Mouse (Mus musculus) liver, embryonic 13.5 days (tissue): ENCODE data around the gene Adamts18. TPM values are rescaled to one million over a fixed set of nuclear protein-coding genes. Genes with fewer than 3 reads are reported as not detected.

Source experiments
- ATAC-seq: fragments of 200-750 bp; cut with Nextera tagmentation; 2 replicates; pipeline ENCODE4 v1.8.0; 2017; ENCODE audit warnings: low read depth, mild to moderate bottlenecking, moderate number of reproducible peaks, moderate library complexity
- DNase-seq: peaks from one replicate; pipeline ENCODE4 v3.0.0; 2022
- H3K27ac ChIP-seq: fragments of 300-500 bp; sonication (generic); 2 replicates; pipeline ENCODE4 v1.5.1; 2015; ENCODE audit warnings: moderate library complexity, mild to moderate bottlenecking, inconsistent platforms
- H3K27me3 ChIP-seq: fragments of 300-500 bp; sonication (generic); 2 replicates; pipeline ENCODE4 v1.6.1; 2015; ENCODE audit warnings: mild to moderate bottlenecking, inconsistent platforms
- H3K36me3 ChIP-seq: fragments of 300-500 bp; sonication (generic); 2 replicates; pipeline ENCODE4 v1.6.1; 2015; ENCODE audit warnings: mild to moderate bottlenecking, inconsistent platforms
- H3K4me1 ChIP-seq: fragments of 300-500 bp; sonication (generic); replicated peaks from 2 replicates; pipeline ENCODE4 v1.6.1; 2015; ENCODE audit warnings: inconsistent platforms
- H3K4me2 ChIP-seq: fragments of 300-500 bp; sonication (generic); 2 replicates; pipeline ENCODE4 v1.6.1; 2015; ENCODE audit warnings: inconsistent platforms, mild to moderate bottlenecking, moderate library complexity
- H3K4me3 ChIP-seq: fragments of 300-500 bp; sonication (generic); replicated peaks from 2 replicates; pipeline ENCODE4 v1.5.1; 2015; ENCODE audit warnings: mild to moderate bottlenecking, inconsistent platforms
- H3K9ac ChIP-seq: fragments of 300-500 bp; sonication (generic); 2 replicates; pipeline ENCODE4 v1.6.1; 2015; ENCODE audit warnings: mild to moderate bottlenecking, inconsistent platforms
- H3K9me3 ChIP-seq: fragments of 300-500 bp; sonication (generic); replicated peaks from 2 replicates; pipeline ENCODE4 v1.6.1; 2016; ENCODE audit warnings: inconsistent platforms
- WGBS: fragments of 180-500 bp; shearing (Covaris S2); methylation state at CpG from one replicate; pipeline ENCODE4 v1.1.7; 2015; ENCODE audit not compliant: insufficient replicate concordance; 5-methylcytosine and 5-hydroxymethylcytosine counted together
- polyA plus RNA-seq: library from polyadenylated mRNA; unstranded; fragments of >200 nt; fragmentation: Nextera tagmentation; extraction: Ambion mirVana; gene quantifications from 2 replicates; pipeline ENCODE4 v1.2.1, GENCODE M21; 2015

Gene Adamts18
- polyA plus RNA-seq, 1 experiment from 2014 or later, result 0.10 TPM

DNA sequence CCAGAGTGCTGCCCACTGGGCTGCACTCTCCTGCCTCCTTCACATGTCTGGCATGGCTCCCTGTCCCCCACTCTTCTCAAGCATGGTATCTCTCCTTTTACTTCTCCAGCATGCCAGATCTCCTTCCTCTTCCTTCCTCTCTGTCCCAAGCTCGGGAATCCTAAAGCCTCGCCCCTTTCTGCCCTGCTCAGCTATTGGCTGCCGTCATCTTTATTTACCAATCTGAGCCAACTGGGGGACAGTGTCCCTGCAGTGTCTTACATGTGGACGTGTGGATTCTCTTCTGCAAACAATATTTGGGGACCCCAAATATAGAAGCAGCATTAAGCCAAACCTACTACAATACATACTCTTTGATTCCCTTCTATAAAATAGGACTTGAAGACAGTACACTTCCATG lies 195.4 kb downstream of the Adamts18 start:
- Histone ChIP-seq H3K36me3 (no peaks in the 10 kb centered on the region), H3K9me3 (no peaks in the 10 kb centered on the region), H3K4me1 (no peaks in the 10 kb centered on the region), H3K9ac (no peak overlapping the region), H3K4me2 (no peak overlapping the region), H3K27ac (no peak overlapping the region), H3K4me3 (no peak overlapping the region), H3K27me3 (no peaks in the 10 kb centered on the region)
- 33% methylated on average over 4 of the region's 4 CpGs for WGBS
- ATAC-seq (no peak), DNase-seq (no peak)

DNA sequence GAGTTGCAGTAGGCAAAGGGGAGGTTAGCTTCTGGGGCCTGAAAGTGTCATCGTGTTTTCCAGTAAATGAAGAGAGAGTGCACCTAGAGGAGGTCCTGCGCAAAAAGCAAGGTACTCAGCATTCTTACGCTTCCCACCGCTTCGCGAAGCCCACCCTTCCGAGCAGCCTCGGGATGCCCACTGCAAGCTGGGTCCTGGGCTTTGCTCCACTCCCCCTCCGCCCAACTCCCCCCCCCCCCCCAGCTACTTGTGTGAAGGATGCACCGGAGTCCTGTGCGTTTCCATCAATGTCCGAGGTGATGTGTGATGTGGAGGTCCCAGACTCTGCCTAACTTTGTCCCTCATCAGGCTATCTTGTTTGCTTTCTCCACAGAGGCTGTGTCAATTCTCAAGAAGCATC lies 196.1 kb downstream of the Adamts18 start:
- no peak for DNase-seq
- H3K36me3 ChIP-seq, result no peaks in the 10 kb centered on the region

More for the DNA sequence above, 196.1 kb downstream of the Adamts18 start:
- H3K27ac ChIP-seq, result no peak overlapping the region
- 67% methylated on average over 11 of the region's 12 CpGs for WGBS
- H3K9me3 ChIP-seq, result no peaks in the 10 kb centered on the region
- H3K27me3 ChIP-seq, result no peaks in the 10 kb centered on the region
- no peak overlapping the region for H3K4me3 ChIP-seq
- ATAC-seq, result no peak
- H3K4me2 ChIP-seq, result no peak overlapping the region
- H3K9ac ChIP-seq, result no peak overlapping the region
- H3K4me1 ChIP-seq, result no peaks in the 10 kb centered on the region

Other genes starting within 250 kb of the Adamts18 start
- 2.2 and 3.2 TPM in 2 replicates for gene Mon1b, start 213.2 kb downstream of the Adamts18 start, polyA plus RNA-seq
- gene Syce1l, start 205.5 kb downstream of the Adamts18 start, polyA plus RNA-seq, result not detected in 2 replicates